Mouse (Mus musculus): ENCODE measurements around the gene Mrpl57. TPM values are rescaled to one million over a fixed set of nuclear protein-coding genes. Genes with fewer than 3 reads are reported as not detected.
"Not testable (repeated sequence)": the region's sequence is repeated elsewhere in the genome, so short reads cannot be mapped to it uniquely, and the experiment has no call there.

The Mrpl57 gene
- total RNA-seq (2021) = 10 to 100 TPM; 89.6 to 90.0 TPM

GRCm38 (mm10) chr14:57825788-57826751 is at the start of gene Mrpl57, which contains the start of gene Ska3:
Gene Mrpl57 (plus strand): TSS chr14:57826234.
Gene Ska3 (minus strand): TSS chr14:57826185.
- DNase-seq (ENCODE audit: extremely low spot score in 1 of 2, low spot score in 1 of 2) = peak; percentile 90

- no peak for DNase-seq (ENCODE audit: extremely low spot score in 1 of 2, low spot score in 1 of 2)
These were observed 38.6 kb upstream of the Mrpl57 start for GRCm38 (mm10) chr14:57787406-57787805.

- DNase-seq (ENCODE audit: extremely low spot score in 1 of 2, low spot score in 1 of 2) = no peak
These were observed 36.7 kb upstream of the Mrpl57 start for GRCm38 (mm10) chr14:57789311-57789710.

- DNase-seq (ENCODE audit: extremely low spot score in 1 of 2, low spot score in 1 of 2) = no peak
These were observed 36.3 kb upstream of the Mrpl57 start for GRCm38 (mm10) chr14:57789759-57790158.

- no peak for DNase-seq (ENCODE audit: extremely low spot score in 1 of 2, low spot score in 1 of 2)
These were observed 34.9 kb upstream of the Mrpl57 start for GRCm38 (mm10) chr14:57791171-57791570.

GRCm38 (mm10) chr14:57797551-57797950 is 28.5 kb upstream of the Mrpl57 start:
- no peak for DNase-seq (ENCODE audit: extremely low spot score in 1 of 2, low spot score in 1 of 2)

GRCm38 (mm10) chr14:57797991-57798931 is 27.8 kb upstream of the Mrpl57 start, which contains the start of gene Sap18:
Gene Sap18 (plus strand): TSS chr14:57798180.
- peak; percentile 84 to 91 for DNase-seq (ENCODE audit: extremely low spot score in 1 of 2, low spot score in 1 of 2)

- DNase-seq (ENCODE audit: extremely low spot score in 1 of 2, low spot score in 1 of 2) = no peak
These were observed 22.3 kb upstream of the Mrpl57 start for GRCm38 (mm10) chr14:57803731-57804130.

GRCm38 (mm10) chr14:57808558-57808957 is 17.5 kb upstream of the Mrpl57 start:
- no peak for DNase-seq (ENCODE audit: extremely low spot score in 1 of 2, low spot score in 1 of 2)

GRCm38 (mm10) chr14:57810886-57811285 is 15.1 kb upstream of the Mrpl57 start:
- DNase-seq (ENCODE audit: extremely low spot score in 1 of 2, low spot score in 1 of 2) = no peak

- DNase-seq (ENCODE audit: extremely low spot score in 1 of 2, low spot score in 1 of 2) = no peak
These were observed 14.2 kb upstream of the Mrpl57 start for GRCm38 (mm10) chr14:57811844-57812243.

GRCm38 (mm10) chr14:57820839-57821238 is 5.2 kb upstream of the Mrpl57 start:
- no peak for DNase-seq (ENCODE audit: extremely low spot score in 1 of 2, low spot score in 1 of 2)

GRCm38 (mm10) chr14:57827284-57827683 is 1.2 kb downstream of the Mrpl57 start:
- DNase-seq (ENCODE audit: extremely low spot score in 1 of 2, low spot score in 1 of 2) = no peak

- no peak for DNase-seq (ENCODE audit: extremely low spot score in 1 of 2, low spot score in 1 of 2)
These were observed 7.5 kb downstream of the Mrpl57 start for GRCm38 (mm10) chr14:57833526-57833925.

GRCm38 (mm10) chr14:57835157-57835556 is 9.1 kb downstream of the Mrpl57 start:
- no peak for DNase-seq (ENCODE audit: extremely low spot score in 1 of 2, low spot score in 1 of 2)

- DNase-seq (ENCODE audit: extremely low spot score in 1 of 2, low spot score in 1 of 2) = no peak
These were observed 18.5 kb downstream of the Mrpl57 start for GRCm38 (mm10) chr14:57844535-57844934.

GRCm38 (mm10) chr14:57848061-57848460 is 22.0 kb downstream of the Mrpl57 start:
- not testable (repeated sequence) for DNase-seq (ENCODE audit: extremely low spot score in 1 of 2, low spot score in 1 of 2)

GRCm38 (mm10) chr14:57848646-57849045 is 22.6 kb downstream of the Mrpl57 start:
- DNase-seq (ENCODE audit: extremely low spot score in 1 of 2, low spot score in 1 of 2) = no peak

GRCm38 (mm10) chr14:57850330-57850729 is 24.3 kb downstream of the Mrpl57 start:
- no peak for DNase-seq (ENCODE audit: extremely low spot score in 1 of 2, low spot score in 1 of 2)

GRCm38 (mm10) chr14:57852961-57853360 is 26.9 kb downstream of the Mrpl57 start:
- DNase-seq (ENCODE audit: extremely low spot score in 1 of 2, low spot score in 1 of 2) = no peak

- DNase-seq (ENCODE audit: extremely low spot score in 1 of 2, low spot score in 1 of 2) = not testable (repeated sequence)
These were observed 30.0 kb downstream of the Mrpl57 start for GRCm38 (mm10) chr14:57856037-57856436.
